Comparison of ENCODE assay signal across 32 mouse cellular contexts in genomic region chr4:88921280-88921679, GRCm38 (mm10). TPM values are rescaled to one million over a fixed set of nuclear protein-coding genes. Genes with fewer than 3 reads are reported as not detected.
"Had no signal": no experiment of that assay in that cellular context is flagged by ENCODE, and none has a peak within 500 bp of the region (broad histone marks: within the 10 kb centered on the region; RNA-seq: fewer than 3 reads in every experiment).

No protein-coding gene starts in this region.

- H3K36me3 ChIP-seq: heart, embryonic 10.5 days; hindbrain, embryonic 10.5 days; hindbrain, embryonic 12.5 days; limb, embryonic 13.5 days; limb, embryonic 15.5 days had no signal

- DNase-seq: gastrocnemius, adult 2 months; gastrocnemius, postnatal 10 days; gastrocnemius, postnatal 25 days; heart, adult 18-20 months; heart, postnatal 10 days; heart, postnatal 4 days; kidney, adult 18-20 months; kidney, adult 8-10 months; kidney, postnatal 10 days; kidney, postnatal 25 days; kidney, postnatal 4 days; left cerebral cortex, postnatal 4 days had no signal

- H3K27ac ChIP-seq: gastrocnemius, adult 2 months; heart, embryonic 10.5 days; hindbrain, embryonic 10.5 days; hindbrain, embryonic 12.5 days; hindbrain, embryonic 14.5 days; layer of hippocampus, adult 2 months; left cerebral cortex, adult 2 months; limb, embryonic 13.5 days; limb, embryonic 15.5 days; liver, embryonic 12.5 days; liver, embryonic 14.5 days had no signal

- H3K4me3 ChIP-seq: gastrocnemius, adult 2 months; heart, embryonic 10.5 days; heart, embryonic 12.5 days; hindbrain, embryonic 10.5 days; hindbrain, embryonic 12.5 days; layer of hippocampus, adult 2 months; left cerebral cortex, adult 2 months; limb, embryonic 13.5 days; limb, embryonic 15.5 days; liver, embryonic 12.5 days had no signal

- ATAC-seq: hindbrain, embryonic 16.5 days; inflammation-experienced regulatory T-cells, adult 6 months; liver, embryonic 12.5 days had no signal

- H3K27me3 ChIP-seq: heart, embryonic 12.5 days; hindbrain, embryonic 12.5 days; limb, embryonic 13.5 days; limb, embryonic 15.5 days; liver, embryonic 12.5 days had no signal

- H3K9ac ChIP-seq: heart, embryonic 12.5 days; hindbrain, embryonic 12.5 days; hindbrain, embryonic 14.5 days; limb, embryonic 13.5 days; limb, embryonic 15.5 days; liver, embryonic 12.5 days; liver, embryonic 14.5 days had no signal

- H3K4me2 ChIP-seq: heart, embryonic 12.5 days; hindbrain, embryonic 12.5 days; hindbrain, embryonic 14.5 days; limb, embryonic 13.5 days; limb, embryonic 15.5 days; liver, embryonic 12.5 days had no signal

- H3K4me1 ChIP-seq: heart, embryonic 10.5 days; hindbrain, embryonic 10.5 days; hindbrain, embryonic 12.5 days; limb, embryonic 13.5 days had no signal

- H3K9me3 ChIP-seq: heart, embryonic 10.5 days; heart, embryonic 12.5 days; hindbrain, embryonic 10.5 days; hindbrain, embryonic 12.5 days; limb, embryonic 15.5 days; liver, embryonic 12.5 days had no signal

RNA-seq across cellular contexts. Expression of gene Ifne, which starts 41.3 kb away (rescaled TPM):
- polyA plus RNA-seq: frontal cortex, adult 2 months; heart, embryonic 10.5 days; heart, embryonic 12.5 days; heart, embryonic 14.5 days; heart, embryonic 16.5 days; hindbrain, embryonic 10.5 days; hindbrain, embryonic 12.5 days; hindbrain, embryonic 14.5 days; hindbrain, embryonic 16.5 days; inflammation-experienced regulatory T-cells, adult 6 months; kidney, embryonic 14.5 days; kidney, embryonic 16.5 days; limb, embryonic 11.5 days; limb, embryonic 13.5 days; limb, embryonic 15.5 days; liver, adult 2 months; liver, embryonic 12.5 days; liver, embryonic 14.5 days had no signal
